Mouse (Mus musculus): ENCODE results near the gene Agap2. TPM values are rescaled to one million over a fixed set of nuclear protein-coding genes. Genes with fewer than 3 reads are reported as not detected.
"Not testable (repeated sequence)": the region's sequence is repeated elsewhere in the genome, so short reads cannot be mapped to it uniquely, and the experiment has no call there.

Gene Agap2
- polyA plus RNA-seq, 1 experiment from 2014 or later, result 1.2 TPM

GRCm38 (mm10) chr10:127070190-127071121, 4.6 kb upstream of the Agap2 start, which contains the start of gene Tspan31:
Gene Tspan31 (minus strand): TSS chr10:127070264.
- ATAC-seq (ENCODE audit: low FRiP score), result peak; percentile 91
- Histone ChIP-seq H3K9ac (ENCODE audit: low read depth, low read length) (peak within 1 kb of the TSS; percentile 74), H3K4me2 (replicated peaks; ENCODE audit: low read depth, low read length) (peak within 1 kb of the TSS; percentile 91), H3K4me1 (replicated peaks; ENCODE audit: control insufficient read depth, insufficient read depth, low read length) (no peaks in the 10 kb centered on the region; the same call in 1 of the 2 replicates), H3K27me3 (ENCODE audit: control insufficient read depth, insufficient read depth, low read length) (no peaks in the 10 kb centered on the region), H3K36me3 (ENCODE audit: control insufficient read depth, insufficient read depth, low read length) (peaks cover 15% of the 10 kb centered on the region), H3K4me3 (ENCODE audit: low read depth, low read length) (peak within 1 kb of the TSS; percentile 53), H3K9me3 (ENCODE audit: control insufficient read depth, low read length) (no peaks in the 10 kb centered on the region), H3K27ac (ENCODE audit: low read depth, low read length) (peak within 1 kb of the TSS; percentile 79)
- peak; percentile 90 for DNase-seq (ENCODE audit: low spot score)
- 3% methylated on average over 36 of the region's 36 CpGs for WGBS

- H3K27ac ChIP-seq (ENCODE audit: low read depth, low read length), result no peak overlapping the region
- no peak for ATAC-seq (ENCODE audit: low FRiP score)
- peak overlapping the region; percentile 86 for H3K4me2 ChIP-seq (replicated peaks; ENCODE audit: low read depth, low read length)
These were observed 3.9 kb upstream of the Agap2 start for GRCm38 (mm10) chr10:127071203-127071602.

GRCm38 (mm10) chr10:127072270-127072669, 2.8 kb upstream of the Agap2 start:
- H3K4me3 ChIP-seq (ENCODE audit: low read depth, low read length); DNase-seq (ENCODE audit: low spot score); H3K36me3 ChIP-seq (ENCODE audit: control insufficient read depth, insufficient read depth, low read length); H3K27me3 ChIP-seq (ENCODE audit: control insufficient read depth, insufficient read depth, low read length); H3K9ac ChIP-seq (ENCODE audit: low read depth, low read length); ATAC-seq (ENCODE audit: low FRiP score); H3K9me3 ChIP-seq (ENCODE audit: control insufficient read depth, low read length); H3K27ac ChIP-seq (ENCODE audit: low read depth, low read length); H3K4me2 ChIP-seq (replicated peaks; ENCODE audit: low read depth, low read length); H3K4me1 ChIP-seq (replicated peaks; ENCODE audit: control insufficient read depth, insufficient read depth, low read length): not testable (repeated sequence)
- WGBS, result 83% methylated on average over 4 of the region's 4 CpGs

More at GRCm38 (mm10) chr10:127071203-127071602, 3.9 kb upstream of the Agap2 start:
- Histone ChIP-seq H3K9ac (ENCODE audit: low read depth, low read length) (peak overlapping the region; percentile 74; the same call in 1 of the 2 replicates), H3K4me3 (ENCODE audit: low read depth, low read length) (peak overlapping the region; percentile 53), H3K9me3 (ENCODE audit: control insufficient read depth, low read length) (no peaks in the 10 kb centered on the region), H3K27me3 (ENCODE audit: control insufficient read depth, insufficient read depth, low read length) (no peaks in the 10 kb centered on the region), H3K36me3 (ENCODE audit: control insufficient read depth, insufficient read depth, low read length) (peaks cover 10% of the 10 kb centered on the region), H3K4me1 (replicated peaks; ENCODE audit: control insufficient read depth, insufficient read depth, low read length) (no peaks in the 10 kb centered on the region; the same call in 1 of the 2 replicates)
- no peak for DNase-seq (ENCODE audit: low spot score)
- WGBS, result 82% methylated on average over 9 of the region's 9 CpGs

GRCm38 (mm10) chr10:127072969-127073368, 2.1 kb upstream of the Agap2 start:
- H3K4me2 ChIP-seq (replicated peaks; ENCODE audit: low read depth, low read length); H3K27ac ChIP-seq (ENCODE audit: low read depth, low read length); H3K9ac ChIP-seq (ENCODE audit: low read depth, low read length); H3K36me3 ChIP-seq (ENCODE audit: control insufficient read depth, insufficient read depth, low read length); H3K27me3 ChIP-seq (ENCODE audit: control insufficient read depth, insufficient read depth, low read length); H3K9me3 ChIP-seq (ENCODE audit: control insufficient read depth, low read length); DNase-seq (ENCODE audit: low spot score); H3K4me3 ChIP-seq (ENCODE audit: low read depth, low read length); H3K4me1 ChIP-seq (replicated peaks; ENCODE audit: control insufficient read depth, insufficient read depth, low read length); ATAC-seq (ENCODE audit: low FRiP score): not testable (repeated sequence)
- WGBS, result 75% methylated on average over 2 of the region's 2 CpGs

GRCm38 (mm10) chr10:127073981-127074380, 1.1 kb upstream of the Agap2 start:
- WGBS, result 95% methylated on average over 1 of the region's 1 CpGs
- Histone ChIP-seq H3K4me1 (replicated peaks; ENCODE audit: control insufficient read depth, insufficient read depth, low read length) (peaks cover 3% of the 10 kb centered on the region; the same call in 1 of the 2 replicates), H3K9ac (ENCODE audit: low read depth, low read length) (no peak overlapping the region), H3K27me3 (ENCODE audit: control insufficient read depth, insufficient read depth, low read length) (peaks cover 9% of the 10 kb centered on the region), H3K4me2 (replicated peaks; ENCODE audit: low read depth, low read length) (no peak overlapping the region), H3K27ac (ENCODE audit: low read depth, low read length) (no peak overlapping the region), H3K36me3 (ENCODE audit: control insufficient read depth, insufficient read depth, low read length) (no peaks in the 10 kb centered on the region), H3K9me3 (ENCODE audit: control insufficient read depth, low read length) (no peaks in the 10 kb centered on the region), H3K4me3 (ENCODE audit: low read depth, low read length) (no peak overlapping the region)
- ATAC-seq (ENCODE audit: low FRiP score) (no peak), DNase-seq (ENCODE audit: low spot score) (no peak)

- Histone ChIP-seq H3K9ac (ENCODE audit: low read depth, low read length) (no peak overlapping the region), H3K27ac (ENCODE audit: low read depth, low read length) (no peak overlapping the region), H3K4me1 (replicated peaks; ENCODE audit: control insufficient read depth, insufficient read depth, low read length) (peaks cover 15% of the 10 kb centered on the region), H3K27me3 (ENCODE audit: control insufficient read depth, insufficient read depth, low read length) (peaks cover 26% of the 10 kb centered on the region), H3K36me3 (ENCODE audit: control insufficient read depth, insufficient read depth, low read length) (no peaks in the 10 kb centered on the region), H3K9me3 (ENCODE audit: control insufficient read depth, low read length) (no peaks in the 10 kb centered on the region), H3K4me2 (replicated peaks; ENCODE audit: low read depth, low read length) (no peak overlapping the region), H3K4me3 (ENCODE audit: low read depth, low read length) (no peak overlapping the region)
- no peak for ATAC-seq (ENCODE audit: low FRiP score)
- WGBS, result 80% methylated on average over 8 of the region's 8 CpGs
- DNase-seq (ENCODE audit: low spot score), result no peak
These were observed 567 bp downstream of the Agap2 start for GRCm38 (mm10) chr10:127075651-127076050.

- DNase-seq (ENCODE audit: low spot score) (no peak), ATAC-seq (ENCODE audit: low FRiP score) (no peak)
- Histone ChIP-seq H3K4me2 (replicated peaks; ENCODE audit: low read depth, low read length) (no peak overlapping the region), H3K4me1 (replicated peaks; ENCODE audit: control insufficient read depth, insufficient read depth, low read length) (peaks cover 17% of the 10 kb centered on the region), H3K9me3 (ENCODE audit: control insufficient read depth, low read length) (no peaks in the 10 kb centered on the region), H3K9ac (ENCODE audit: low read depth, low read length) (no peak overlapping the region), H3K27me3 (ENCODE audit: control insufficient read depth, insufficient read depth, low read length) (peaks cover 30% of the 10 kb centered on the region), H3K4me3 (ENCODE audit: low read depth, low read length) (no peak overlapping the region), H3K27ac (ENCODE audit: low read depth, low read length) (no peak overlapping the region), H3K36me3 (ENCODE audit: control insufficient read depth, insufficient read depth, low read length) (no peaks in the 10 kb centered on the region)
- WGBS, result 61% methylated on average over 4 of the region's 4 CpGs
These were observed 998 bp downstream of the Agap2 start for GRCm38 (mm10) chr10:127076082-127076481.

GRCm38 (mm10) chr10:127077515-127077914, 2.4 kb downstream of the Agap2 start:
- no peaks in the 10 kb centered on the region for H3K36me3 ChIP-seq (ENCODE audit: control insufficient read depth, insufficient read depth, low read length)
- no peak overlapping the region; the same call in 1 of the 2 replicates for H3K4me3 ChIP-seq (ENCODE audit: low read depth, low read length)
- H3K4me2 ChIP-seq (replicated peaks; ENCODE audit: low read depth, low read length), result no peak overlapping the region; the same call in 1 of the 2 replicates
- DNase-seq (ENCODE audit: low spot score) (no peak), ATAC-seq (ENCODE audit: low FRiP score) (no peak)
- H3K9me3 ChIP-seq (ENCODE audit: control insufficient read depth, low read length), result no peaks in the 10 kb centered on the region
- 4% methylated on average over 10 of the region's 10 CpGs for WGBS
- peaks cover 21% of the 10 kb centered on the region for H3K4me1 ChIP-seq (replicated peaks; ENCODE audit: control insufficient read depth, insufficient read depth, low read length)
- H3K9ac ChIP-seq (ENCODE audit: low read depth, low read length), result no peak overlapping the region
- H3K27ac ChIP-seq (ENCODE audit: low read depth, low read length), result no peak overlapping the region
- H3K27me3 ChIP-seq (ENCODE audit: control insufficient read depth, insufficient read depth, low read length), result peaks cover 42% of the 10 kb centered on the region

Measured in hindbrain, embryonic 11.5 days (tissue).